Mouse (Mus musculus) lung, adult 2 months (tissue): Measurements from ENCODE around the gene Amtn. TPM values are rescaled to one million over a fixed set of nuclear protein-coding genes. Genes with fewer than 3 reads are reported as not detected.

Experiments used
- DNase-seq: peaks from one replicate; pipeline ENCODE4 v3.0.0; 2022
- H3K4me1 ChIP-seq: fragments of 200-500 bp; 2 replicates; pipeline ENCODE4 v1.6.1; 2011; ENCODE audit warnings: low read length; ENCODE audit not compliant: control insufficient read depth, insufficient read depth
- H3K4me3 ChIP-seq: fragments of 200-500 bp; replicated peaks from 2 replicates; pipeline ENCODE3; 2011; ENCODE audit warnings: low read depth, mild to moderate bottlenecking, control low read depth, low read length; ENCODE audit errors: extremely low read depth
- CTCF ChIP-seq: fragments of 200-500 bp; IDR thresholded peaks from 2 replicates; pipeline ENCODE4 v1.5.1; 2011; ENCODE audit warnings: mild to moderate bottlenecking, low read length, control low read depth; ENCODE audit not compliant: insufficient read depth
- POLR2A ChIP-seq: fragments of 200-500 bp; IDR thresholded peaks from 2 replicates; pipeline ENCODE4 v1.6.1; 2011; ENCODE audit warnings: low read depth, mild to moderate bottlenecking, control low read depth, low read length, borderline replicate concordance; ENCODE audit errors: extremely low read depth
- WGBS: fragments of 180-500 bp; shearing (Covaris S2); methylation state at CpG from one replicate; pipeline ENCODE4 v1.1.7; 2018; 5-methylcytosine and 5-hydroxymethylcytosine counted together
- polyA plus RNA-seq: library from polyadenylated mRNA; depleted of rRNA; stranded (reverse); fragments of >200 nt; gene quantifications from 2 replicates; pipeline ENCODE4 v1.2.3, GENCODE M21; 2012; rRNA removed

The Amtn gene
- polyA plus RNA-seq, 1 experiment, result 0.69 TPM

DNA sequence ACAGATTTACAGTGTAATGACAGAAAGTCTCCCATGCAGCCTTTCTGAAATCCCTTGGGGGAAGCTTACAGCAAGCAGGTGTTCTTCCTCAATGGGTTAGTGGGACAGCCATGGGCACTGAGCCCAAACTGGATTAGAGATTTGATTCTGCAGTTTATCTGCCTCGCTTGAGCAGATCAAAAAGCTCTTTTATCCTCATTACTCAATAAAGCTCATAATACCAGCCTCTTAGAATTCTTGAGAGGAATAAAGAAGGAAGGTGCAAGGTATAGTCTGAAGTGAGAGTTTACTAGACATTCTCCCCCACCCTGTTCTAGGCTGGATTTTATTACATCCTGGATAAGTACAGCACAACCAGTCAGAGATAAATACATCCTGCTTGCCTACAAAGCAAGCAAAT lies 50.8 kb downstream of the Amtn start:
- no peak for DNase-seq
- no peak overlapping the region for H3K4me3 ChIP-seq
- WGBS, result 26% methylated on average over 1 of the region's 1 CpGs

More for the DNA sequence above, 50.8 kb downstream of the Amtn start:
- TF ChIP-seq POLR2A (no peak), CTCF (no peak)
- no peaks in the 10 kb centered on the region for H3K4me1 ChIP-seq

Other genes with a start within 250 kb of the Amtn start
- not detected in 2 replicates for gene Gm11115, start 222.0 kb upstream of the Amtn start, polyA plus RNA-seq
- gene Gm7714, start 107.2 kb upstream of the Amtn start, polyA plus RNA-seq, result not detected in 2 replicates
- not detected in 2 replicates for gene Prol1, start 58.8 kb upstream of the Amtn start, polyA plus RNA-seq
- gene Ambn, start 79.9 kb downstream of the Amtn start, polyA plus RNA-seq, result not detected in 2 replicates
- gene Enam, start 111.9 kb downstream of the Amtn start, polyA plus RNA-seq, result not detected in 2 replicates
- 7.7 and 20.2 TPM in 2 replicates for gene Jchain, start 151.8 kb downstream of the Amtn start, polyA plus RNA-seq
- 9.0 and 10.1 TPM in 2 replicates for gene Utp3, start 178.4 kb downstream of the Amtn start, polyA plus RNA-seq
- gene Rufy3, start 188.9 kb downstream of the Amtn start, polyA plus RNA-seq, result 4.1 and 4.6 TPM in 2 replicates